16 mouse cellular contexts compared by ENCODE assay signal in genomic region chr5:9069599-9070209, GRCm38 (mm10). TPM values are rescaled to one million over a fixed set of nuclear protein-coding genes. Genes with fewer than 3 reads are reported as not detected.
A peak's percentile ranks its signal among the peaks of the same experiment; 100 is the strongest.
DNase-seq lines count a peak whose midpoint lies in the region; ATAC-seq and TF ChIP-seq lines count a peak whose summit lies in the region.
"Had no signal": no experiment of that assay in that cellular context is flagged by ENCODE, and none has a peak within 500 bp of the region (broad histone marks: within the 10 kb centered on the region; RNA-seq: fewer than 3 reads in every experiment).

No protein-coding gene starts in this region.

- H3K9me3 ChIP-seq in forebrain, embryonic 13.5 days (replicated peaks) = no peaks in the 10 kb centered on the region
- no peaks in the 10 kb centered on the region for H3K9me3 ChIP-seq in forebrain, embryonic 10.5 days
- H3K9me3 ChIP-seq in MEL (replicated peaks; ENCODE audit: insufficient read depth, low read length) = no peaks in the 10 kb centered on the region
- no peaks in the 10 kb centered on the region for H3K9me3 ChIP-seq in forebrain, embryonic 16.5 days (ENCODE audit: control insufficient read depth, low read length)
- H3K9me3 ChIP-seq in stomach, embryonic 14.5 days (ENCODE audit: control insufficient read depth, low read depth, low read length) = no peaks in the 10 kb centered on the region
- H3K9me3 ChIP-seq: embryonic facial prominence, embryonic 15.5 days; heart, embryonic 12.5 days; midbrain, embryonic 15.5 days had no signal

- H3K4me1 ChIP-seq in forebrain, embryonic 13.5 days = no peaks in the 10 kb centered on the region
- H3K4me1 ChIP-seq in forebrain, embryonic 10.5 days = peaks cover 12% of the 10 kb centered on the region
- H3K4me1 ChIP-seq in MEL (ENCODE audit: control insufficient read depth in 1 of 2, insufficient read depth in 2 of 2, low read length in 2 of 2) = no peaks in the 10 kb centered on the region; a peak in 1 of 4 replicates
- peaks cover 2% of the 10 kb centered on the region; the same call in 1 of the 2 replicates for H3K4me1 ChIP-seq in forebrain, embryonic 16.5 days (replicated peaks; ENCODE audit: control insufficient read depth, insufficient read depth, low read length)
- H3K4me1 ChIP-seq in stomach, embryonic 14.5 days (ENCODE audit: control insufficient read depth, insufficient read depth, low read length) = no peaks in the 10 kb centered on the region
- H3K4me1 ChIP-seq: embryonic facial prominence, embryonic 15.5 days; heart, embryonic 12.5 days; midbrain, embryonic 15.5 days had no signal

- peak; percentile 50; the same call in 1 of the 2 replicates for ATAC-seq in forebrain, embryonic 13.5 days
- ATAC-seq in forebrain, embryonic 16.5 days = peak; percentile 69
- peak; percentile 85 for ATAC-seq in stomach, embryonic 14.5 days (ENCODE audit: insufficient number of reproducible peaks, insufficient read depth, low FRiP score, low read depth)
- ATAC-seq: inflammation-experienced regulatory T-cells, adult 6 months; midbrain, embryonic 15.5 days had no signal

- TF ChIP-seq RAD21 in MEL (IDR thresholded peaks at IDR 0.05; ENCODE audit: low read depth, low read length) = no peak

- no peak overlapping the region for H3K9ac ChIP-seq in forebrain, embryonic 13.5 days
- no peak overlapping the region for H3K9ac ChIP-seq in MEL (ENCODE audit: control insufficient read depth, low read depth, low read length, poor library complexity, severe bottlenecking)
- no peak overlapping the region for H3K9ac ChIP-seq in forebrain, embryonic 16.5 days (replicated peaks; ENCODE audit: low read depth, low read length)
- H3K9ac ChIP-seq in stomach, embryonic 14.5 days (replicated peaks; ENCODE audit: low read depth, low read length) = no peak overlapping the region
- H3K9ac ChIP-seq: embryonic facial prominence, embryonic 15.5 days; heart, embryonic 12.5 days; lung, embryonic 14.5 days; midbrain, embryonic 15.5 days had no signal

- no peaks in the 10 kb centered on the region for H3K36me3 ChIP-seq in forebrain, embryonic 13.5 days (ENCODE audit: poor library complexity, severe bottlenecking)
- no peaks in the 10 kb centered on the region for H3K36me3 ChIP-seq in forebrain, embryonic 10.5 days (replicated peaks)
- no peaks in the 10 kb centered on the region for H3K36me3 ChIP-seq in MEL (ENCODE audit: control insufficient read depth in 1 of 2, insufficient read depth in 2 of 2, low read length in 2 of 2)
- H3K36me3 ChIP-seq in forebrain, embryonic 16.5 days (ENCODE audit: control insufficient read depth, insufficient read depth) = no peaks in the 10 kb centered on the region
- H3K36me3 ChIP-seq in stomach, embryonic 14.5 days (ENCODE audit: control insufficient read depth, insufficient read depth, low read length) = no peaks in the 10 kb centered on the region
- H3K36me3 ChIP-seq: embryonic facial prominence, embryonic 15.5 days; heart, embryonic 12.5 days; midbrain, embryonic 15.5 days had no signal

- H3K27ac ChIP-seq in forebrain, embryonic 13.5 days = no peak overlapping the region
- H3K27ac ChIP-seq in forebrain, embryonic 10.5 days = no peak overlapping the region
- no peak overlapping the region for H3K27ac ChIP-seq in MEL (ENCODE audit: control insufficient read depth, low read depth, low read length)
- no peak overlapping the region for H3K27ac ChIP-seq in forebrain, embryonic 16.5 days (ENCODE audit: low read length)
- no peak overlapping the region for H3K27ac ChIP-seq in stomach, embryonic 14.5 days (ENCODE audit: low read length)
- H3K27ac ChIP-seq: embryonic facial prominence, embryonic 15.5 days; midbrain, embryonic 15.5 days had no signal

- no peak overlapping the region for H3K4me3 ChIP-seq in forebrain, embryonic 13.5 days
- no peak overlapping the region for H3K4me3 ChIP-seq in forebrain, embryonic 10.5 days
- H3K4me3 ChIP-seq in MEL (ENCODE audit: control insufficient read depth in 1 of 2, insufficient read depth in 1 of 2, low read depth in 2 of 2, low read length in 2 of 2) = no peak overlapping the region
- H3K4me3 ChIP-seq in forebrain, embryonic 16.5 days (replicated peaks; ENCODE audit: low read length) = no peak overlapping the region
- no peak overlapping the region for H3K4me3 ChIP-seq in stomach, embryonic 14.5 days (ENCODE audit: low read depth, low read length)
- H3K4me3 ChIP-seq: embryonic facial prominence, embryonic 15.5 days; heart, embryonic 12.5 days; midbrain, embryonic 15.5 days had no signal

- no peak for DNase-seq in forebrain, embryonic 10.5 days (ENCODE audit: extremely low spot score, low spot score)
- DNase-seq in MEL (ENCODE audit: low read depth, low spot score) = peak; percentile 9
- no peak for DNase-seq in natural killer cell, adult 2 months (ENCODE audit: low spot score in 2 of 2)
- DNase-seq in frontal cortex, adult 2 months (ENCODE audit: extremely low spot score in 1 of 2, low spot score in 1 of 2) = no peak
- DNase-seq: B cell, adult 2 months; kidney, postnatal 10 days; liver; right cerebral cortex, postnatal 14 days had no signal

- no peaks in the 10 kb centered on the region for H3K79me2 ChIP-seq in MEL (ENCODE audit: control insufficient read depth, insufficient read depth, low read length, poor library complexity)

- TF ChIP-seq CTCF in MEL (IDR thresholded peaks at IDR 0.05 in 2 of 3, conservative IDR thresholded peaks at IDR 0.05 in 1 of 3; ENCODE audit: control insufficient read depth in 1 of 3, insufficient read depth in 1 of 3, low read depth in 2 of 3, low read length in 3 of 3, poor library complexity in 1 of 3, severe bottlenecking in 1 of 3) = no peak

- no peak for TF ChIP-seq EP300 in MEL (IDR thresholded peaks at IDR 0.05; ENCODE audit: low read depth in 1 of 2, low read length in 2 of 2)

- no peak for TF ChIP-seq POLR2A in MEL (IDR thresholded peaks at IDR 0.05; ENCODE audit: control insufficient read depth in 1 of 2, insufficient read depth in 1 of 2, low read depth in 1 of 2, low read length in 2 of 2, poor library complexity in 1 of 2)

- no peak overlapping the region for H3K4me2 ChIP-seq in forebrain, embryonic 13.5 days
- no peak overlapping the region for H3K4me2 ChIP-seq in forebrain, embryonic 16.5 days (ENCODE audit: low read length)
- H3K4me2 ChIP-seq in stomach, embryonic 14.5 days (replicated peaks; ENCODE audit: low read depth, low read length) = no peak overlapping the region
- H3K4me2 ChIP-seq: embryonic facial prominence, embryonic 15.5 days; heart, embryonic 12.5 days; lung, embryonic 14.5 days; midbrain, embryonic 15.5 days had no signal

- WGBS in forebrain, embryonic 13.5 days = 77% methylated on average over 6 of the region's 6 CpGs
- 89% methylated on average over 6 of the region's 6 CpGs for WGBS in forebrain, embryonic 10.5 days
- WGBS in forebrain, embryonic 16.5 days = 72% methylated on average over 6 of the region's 6 CpGs
- 42% methylated on average over 6 of the region's 6 CpGs for WGBS in stomach, embryonic 14.5 days

- H3K27me3 ChIP-seq in forebrain, embryonic 13.5 days = no peaks in the 10 kb centered on the region
- no peaks in the 10 kb centered on the region for H3K27me3 ChIP-seq in forebrain, embryonic 10.5 days (ENCODE audit: poor library complexity, severe bottlenecking)
- peaks cover 0 to 2% of the 10 kb centered on the region in 2 experiments; a peak in 1 of 4 replicates for H3K27me3 ChIP-seq in MEL (ENCODE audit: control insufficient read depth in 1 of 2, insufficient read depth in 2 of 2, low read length in 2 of 2)
- no peaks in the 10 kb centered on the region for H3K27me3 ChIP-seq in forebrain, embryonic 16.5 days (replicated peaks; ENCODE audit: control insufficient read depth, insufficient read depth, low read length)
- H3K27me3 ChIP-seq in stomach, embryonic 14.5 days (ENCODE audit: control insufficient read depth, insufficient read depth, low read length) = no peaks in the 10 kb centered on the region
- H3K27me3 ChIP-seq: embryonic facial prominence, embryonic 15.5 days; heart, embryonic 12.5 days; midbrain, embryonic 15.5 days had no signal

TF ChIP-seq in MEL, 35 proteins besides CTCF, POLR2A, EP300 and RAD21:
- TF ChIP-seq USF1 (IDR thresholded peaks at IDR 0.05; ENCODE audit: low read depth, low read length) = no peak

RNA-seq across cellular contexts. Expression of gene Tmem243, which starts 30.8 kb away (rescaled TPM):
- 18.4 and 19.6 TPM in 2 replicates for polyA plus RNA-seq in forebrain, embryonic 13.5 days (2015; fragmentation: Nextera tagmentation; extraction: Ambion mirVana)
- polyA plus RNA-seq in forebrain, embryonic 10.5 days (2016; fragmentation: Nextera tagmentation; extraction: Ambion mirVana) = 22.7 and 26.2 TPM in 2 replicates
- total RNA-seq in MEL (2012; rRNA removed) = 3.5 and 5.1 TPM in 2 replicates
- polyA plus RNA-seq in MEL (2012; ENCODE audit: insufficient read depth in 1 of 2, insufficient read length in 2 of 2, low read depth in 1 of 2, low replicate concordance in 2 of 2, missing spikeins in 1 of 2) = 10 to 100 TPM in 1 of 2 experiments, not detected in 1; 14.9 TPM
- 11.9 and 12.1 TPM in 2 replicates for polyA plus RNA-seq in forebrain, embryonic 16.5 days (2015; fragmentation: Nextera tagmentation; extraction: Ambion mirVana)
- 17.2 and 20.4 TPM in 2 replicates for polyA plus RNA-seq in stomach, embryonic 14.5 days (2014; fragmentation: Nextera tagmentation; extraction: Ambion mirVana)
- polyA plus RNA-seq in frontal cortex, adult 2 months (2012; rRNA removed) = 20.1 and 21.6 TPM in 2 replicates
